Mouse (Mus musculus): ENCODE measurements around the gene Mvb12b.
"Not testable (repeated sequence)": the region's sequence is repeated elsewhere in the genome, so short reads cannot be mapped to it uniquely, and the experiment has no call there.

The Mvb12b gene

GRCm38 (mm10) chr2:33887328-33888099 is at the start of gene Mvb12b:
Gene Mvb12b (minus strand): TSS chr2:33887946.
- no peak for DNase-seq

GRCm38 (mm10) chr2:33935756-33936155 is 48.0 kb upstream of the Mvb12b start:
- peak; percentile 21 for DNase-seq

- DNase-seq: no peak
These were observed 46.1 kb upstream of the Mvb12b start for GRCm38 (mm10) chr2:33933606-33934510.

GRCm38 (mm10) chr2:33931161-33931560 is 43.4 kb upstream of the Mvb12b start:
- no peak for DNase-seq

- no peak for DNase-seq
These were observed 37.5 kb upstream of the Mvb12b start for GRCm38 (mm10) chr2:33925288-33925687.

GRCm38 (mm10) chr2:33923482-33923881 is 35.7 kb upstream of the Mvb12b start:
- DNase-seq: no peak

GRCm38 (mm10) chr2:33922466-33922865 is 34.7 kb upstream of the Mvb12b start:
- no peak for DNase-seq

GRCm38 (mm10) chr2:33919934-33920615 is 32.3 kb upstream of the Mvb12b start:
- peak; percentile 89 for DNase-seq

- peak; percentile 92 for DNase-seq
These were observed 31.1 kb upstream of the Mvb12b start for GRCm38 (mm10) chr2:33918824-33919223.

GRCm38 (mm10) chr2:33918318-33918717 is 30.6 kb upstream of the Mvb12b start:
- no peak for DNase-seq

GRCm38 (mm10) chr2:33916603-33917002 is 28.9 kb upstream of the Mvb12b start:
- DNase-seq: no peak

- no peak for DNase-seq
These were observed 27.3 kb upstream of the Mvb12b start for GRCm38 (mm10) chr2:33914998-33915397.

GRCm38 (mm10) chr2:33914334-33914733 is 26.6 kb upstream of the Mvb12b start:
- no peak for DNase-seq

GRCm38 (mm10) chr2:33913598-33913997 is 25.9 kb upstream of the Mvb12b start:
- not testable (repeated sequence) for DNase-seq

- DNase-seq: no peak
These were observed 25.0 kb upstream of the Mvb12b start for GRCm38 (mm10) chr2:33912741-33913140.

- DNase-seq: peak; percentile 96
These were observed 20.6 kb upstream of the Mvb12b start for GRCm38 (mm10) chr2:33908374-33908773.

- DNase-seq: no peak
These were observed 19.4 kb upstream of the Mvb12b start for GRCm38 (mm10) chr2:33907174-33907573.

- DNase-seq: no peak
These were observed 8.1 kb upstream of the Mvb12b start for GRCm38 (mm10) chr2:33895829-33896228.

GRCm38 (mm10) chr2:33893151-33893550 is 5.4 kb upstream of the Mvb12b start:
- no peak for DNase-seq

GRCm38 (mm10) chr2:33892354-33892753 is 4.6 kb upstream of the Mvb12b start:
- DNase-seq: no peak

- no peak for DNase-seq
These were observed 297 bp upstream of the Mvb12b start for GRCm38 (mm10) chr2:33888100-33888385.

- peak; percentile 96 for DNase-seq
These were observed 1.1 kb downstream of the Mvb12b start for GRCm38 (mm10) chr2:33886386-33887327.
